Mouse (Mus musculus): ENCODE measurements around the gene Fam171a1. TPM values are rescaled to one million over a fixed set of nuclear protein-coding genes. Genes with fewer than 3 reads are reported as not detected.

Fam171a1 gene
- total and polyA plus RNA-seq, 2 experiments from 2014 or later = 32.1 to 53.5 TPM

- 85% methylated on average over 6 of the region's 6 CpGs for WGBS
- H3K36me3 ChIP-seq (ENCODE audit: insufficient read depth) = no peaks in the 10 kb centered on the region; the same call in 1 of the 2 replicates
- no peak overlapping the region for H3K9ac ChIP-seq
- H3K4me2 ChIP-seq (ENCODE audit: low read depth) = no peak overlapping the region
- H3K27ac ChIP-seq (ENCODE audit: low read depth, low read length) = no peak overlapping the region
- H3K4me1 ChIP-seq (ENCODE audit: insufficient read depth) = no peaks in the 10 kb centered on the region
- no peak for DNase-seq
- no peaks in the 10 kb centered on the region for H3K9me3 ChIP-seq (ENCODE audit: low read length)
- no peaks in the 10 kb centered on the region for H3K27me3 ChIP-seq (ENCODE audit: insufficient read depth, low read length)
- ATAC-seq = no peak
- H3K4me3 ChIP-seq (ENCODE audit: low read depth, low read length) = no peak overlapping the region
- TF ChIP-seq CTCF (IDR thresholded peaks at IDR 0.05; ENCODE audit: low read depth) = no peak
Measured at GRCm38 (mm10) chr2:3147550-3148157, 33.6 kb downstream of the Fam171a1 start.

GRCm38 (mm10) chr2:3148731-3149130 is 34.7 kb downstream of the Fam171a1 start:
- WGBS = 87% methylated on average over 8 of the region's 8 CpGs

GRCm38 (mm10) chr2:3150324-3150723 is 36.3 kb downstream of the Fam171a1 start:
- TF ChIP-seq CTCF (IDR thresholded peaks at IDR 0.05; ENCODE audit: low read depth) = no peak
- H3K9ac ChIP-seq = no peak overlapping the region
- 69% methylated on average over 5 of the region's 5 CpGs for WGBS
- DNase-seq (no peak), ATAC-seq (no peak)
- no peaks in the 10 kb centered on the region for H3K27me3 ChIP-seq (ENCODE audit: insufficient read depth, low read length)
- H3K4me3 ChIP-seq (ENCODE audit: low read depth, low read length) = no peak overlapping the region
- no peaks in the 10 kb centered on the region for H3K9me3 ChIP-seq (ENCODE audit: low read length)
- no peak overlapping the region for H3K4me2 ChIP-seq (ENCODE audit: low read depth)
- no peaks in the 10 kb centered on the region; the same call in 1 of the 2 replicates for H3K36me3 ChIP-seq (ENCODE audit: insufficient read depth)
- no peaks in the 10 kb centered on the region for H3K4me1 ChIP-seq (ENCODE audit: insufficient read depth)
- no peak overlapping the region for H3K27ac ChIP-seq (ENCODE audit: low read depth, low read length)

More at GRCm38 (mm10) chr2:3148731-3149130, 34.7 kb downstream of the Fam171a1 start:
- Histone ChIP-seq H3K27me3 (ENCODE audit: insufficient read depth, low read length) (no peaks in the 10 kb centered on the region), H3K4me1 (ENCODE audit: insufficient read depth) (no peaks in the 10 kb centered on the region), H3K27ac (ENCODE audit: low read depth, low read length) (no peak overlapping the region), H3K4me3 (ENCODE audit: low read depth, low read length) (no peak overlapping the region), H3K36me3 (ENCODE audit: insufficient read depth) (no peaks in the 10 kb centered on the region; the same call in 1 of the 2 replicates), H3K9me3 (ENCODE audit: low read length) (no peaks in the 10 kb centered on the region), H3K4me2 (ENCODE audit: low read depth) (no peak overlapping the region), H3K9ac (no peak overlapping the region)
- no peak for TF ChIP-seq CTCF (IDR thresholded peaks at IDR 0.05; ENCODE audit: low read depth)
- no peak for DNase-seq
- ATAC-seq = no peak

GRCm38 (mm10) chr2:3151336-3151735 is 37.3 kb downstream of the Fam171a1 start:
- Histone ChIP-seq H3K27me3 (ENCODE audit: insufficient read depth, low read length) (no peaks in the 10 kb centered on the region), H3K4me1 (ENCODE audit: insufficient read depth) (no peaks in the 10 kb centered on the region), H3K36me3 (ENCODE audit: insufficient read depth) (no peaks in the 10 kb centered on the region; the same call in 1 of the 2 replicates), H3K9me3 (ENCODE audit: low read length) (no peaks in the 10 kb centered on the region), H3K27ac (ENCODE audit: low read depth, low read length) (no peak overlapping the region), H3K4me3 (ENCODE audit: low read depth, low read length) (no peak overlapping the region), H3K4me2 (ENCODE audit: low read depth) (no peak overlapping the region), H3K9ac (no peak overlapping the region)
- ATAC-seq = peak; percentile 73
- WGBS = 71% methylated on average over 3 of the region's 3 CpGs
- DNase-seq = no peak
- no peak for TF ChIP-seq CTCF (IDR thresholded peaks at IDR 0.05; ENCODE audit: low read depth)

- Histone ChIP-seq H3K9ac (no peak overlapping the region), H3K9me3 (ENCODE audit: low read length) (no peaks in the 10 kb centered on the region), H3K27ac (ENCODE audit: low read depth, low read length) (no peak overlapping the region), H3K4me1 (ENCODE audit: insufficient read depth) (no peaks in the 10 kb centered on the region), H3K36me3 (ENCODE audit: insufficient read depth) (no peaks in the 10 kb centered on the region), H3K27me3 (ENCODE audit: insufficient read depth, low read length) (no peaks in the 10 kb centered on the region), H3K4me3 (ENCODE audit: low read depth, low read length) (no peak overlapping the region), H3K4me2 (ENCODE audit: low read depth) (no peak overlapping the region)
- TF ChIP-seq CTCF (IDR thresholded peaks at IDR 0.05; ENCODE audit: low read depth) = no peak
- DNase-seq (no peak), ATAC-seq (no peak)
- 75% methylated on average over 1 of the region's 1 CpGs for WGBS
Measured at GRCm38 (mm10) chr2:3154091-3154665, 40.2 kb downstream of the Fam171a1 start.

GRCm38 (mm10) chr2:3154986-3155385 is 41.0 kb downstream of the Fam171a1 start:
- WGBS = 62% methylated on average over 2 of the region's 2 CpGs
- Histone ChIP-seq H3K4me2 (ENCODE audit: low read depth) (no peak overlapping the region), H3K27me3 (ENCODE audit: insufficient read depth, low read length) (no peaks in the 10 kb centered on the region), H3K4me3 (ENCODE audit: low read depth, low read length) (no peak overlapping the region), H3K9ac (no peak overlapping the region), H3K9me3 (ENCODE audit: low read length) (no peaks in the 10 kb centered on the region), H3K27ac (ENCODE audit: low read depth, low read length) (no peak overlapping the region), H3K36me3 (ENCODE audit: insufficient read depth) (no peaks in the 10 kb centered on the region), H3K4me1 (ENCODE audit: insufficient read depth) (no peaks in the 10 kb centered on the region)
- no peak for TF ChIP-seq CTCF (IDR thresholded peaks at IDR 0.05; ENCODE audit: low read depth)
- DNase-seq (no peak), ATAC-seq (no peak)

- no peak overlapping the region for H3K27ac ChIP-seq (ENCODE audit: low read depth, low read length)
- no peak overlapping the region for H3K4me2 ChIP-seq (ENCODE audit: low read depth)
- no peaks in the 10 kb centered on the region for H3K9me3 ChIP-seq (ENCODE audit: low read length)
- no peak overlapping the region for H3K4me3 ChIP-seq (ENCODE audit: low read depth, low read length)
- H3K36me3 ChIP-seq (ENCODE audit: insufficient read depth) = no peaks in the 10 kb centered on the region
- H3K9ac ChIP-seq = no peak overlapping the region
- no peak for TF ChIP-seq CTCF (IDR thresholded peaks at IDR 0.05; ENCODE audit: low read depth)
- ATAC-seq (no peak), DNase-seq (no peak)
- WGBS = 95% methylated on average over 3 of the region's 3 CpGs
- no peaks in the 10 kb centered on the region for H3K4me1 ChIP-seq (ENCODE audit: insufficient read depth)
- no peaks in the 10 kb centered on the region for H3K27me3 ChIP-seq (ENCODE audit: insufficient read depth, low read length)
Measured at GRCm38 (mm10) chr2:3157030-3157429, 43.0 kb downstream of the Fam171a1 start.

Data from forebrain, postnatal 0 days (tissue).